ENCODE assay signal across 27 mouse cellular contexts in genomic region chr3:107067245-107067644, GRCm38 (mm10). TPM values are rescaled to one million over a fixed set of nuclear protein-coding genes. Genes with fewer than 3 reads are reported as not detected.
A peak's percentile ranks its signal among the peaks of the same experiment; 100 is the strongest.
DNase-seq lines count a peak whose midpoint lies in the region; ATAC-seq and TF ChIP-seq lines count a peak whose summit lies in the region.
"Had no signal": no experiment of that assay in that cellular context is flagged by ENCODE, and none has a peak within 500 bp of the region (broad histone marks: within the 10 kb centered on the region; RNA-seq: fewer than 3 reads in every experiment).

No protein-coding gene starts in this region.

- no peak overlapping the region for H3K4me3 ChIP-seq in heart, embryonic 10.5 days
- H3K4me3 ChIP-seq in CH12.LX (replicated peaks in 1 of 3; ENCODE audit: low read depth in 2 of 3, low read length in 2 of 3, poor library complexity in 1 of 3): no peak overlapping the region
- no peak overlapping the region for H3K4me3 ChIP-seq in forebrain, postnatal 0 days (ENCODE audit: low read depth, low read length)
- no peak overlapping the region for H3K4me3 ChIP-seq in midbrain, embryonic 16.5 days (ENCODE audit: low read depth, low read length)
- H3K4me3 ChIP-seq in kidney, adult 2 months (ENCODE audit: insufficient read depth, low read depth, low read length): no peak overlapping the region
- H3K4me3 ChIP-seq: embryonic facial prominence, embryonic 15.5 days; layer of hippocampus, adult 2 months; limb, embryonic 15.5 days; megakaryocyte, embryonic 14.5 days; myocyte; stomach, embryonic 15.5 days had no signal

- H3K4me1 ChIP-seq in heart, embryonic 10.5 days: no peaks in the 10 kb centered on the region
- peaks cover 0 to 13% of the 10 kb centered on the region in 2 experiments; a peak in 2 of 4 replicates for H3K4me1 ChIP-seq in CH12.LX (ENCODE audit: control insufficient read depth in 1 of 2, insufficient read depth in 2 of 2)
- peaks cover 19% of the 10 kb centered on the region for H3K4me1 ChIP-seq in forebrain, postnatal 0 days (ENCODE audit: insufficient read depth)
- peaks cover 17% of the 10 kb centered on the region for H3K4me1 ChIP-seq in midbrain, embryonic 16.5 days (ENCODE audit: control insufficient read depth, insufficient read depth, low read length)
- no peaks in the 10 kb centered on the region for H3K4me1 ChIP-seq in kidney, adult 2 months (ENCODE audit: control insufficient read depth, insufficient read depth, low read length)
- H3K4me1 ChIP-seq: embryonic facial prominence, embryonic 15.5 days; limb, embryonic 15.5 days; stomach, embryonic 15.5 days had no signal

- H3K4me2 ChIP-seq in CH12.LX (ENCODE audit: insufficient read depth, low read depth, poor library complexity, severe bottlenecking): no peak overlapping the region
- no peak overlapping the region for H3K4me2 ChIP-seq in forebrain, postnatal 0 days (ENCODE audit: low read depth)
- no peak overlapping the region for H3K4me2 ChIP-seq in midbrain, embryonic 16.5 days (ENCODE audit: low read length)
- H3K4me2 ChIP-seq: embryonic facial prominence, embryonic 15.5 days; limb, embryonic 15.5 days; stomach, embryonic 15.5 days had no signal

- no peak for TF ChIP-seq CTCF in CH12.LX (conservative IDR thresholded peaks at IDR 0.05 in 1 of 2, IDR thresholded peaks at IDR 0.05 in 1 of 2; ENCODE audit: low read depth in 2 of 2, low read length in 2 of 2)
- no peak for TF ChIP-seq CTCF in forebrain, postnatal 0 days (IDR thresholded peaks at IDR 0.05; ENCODE audit: low read depth)
- TF ChIP-seq CTCF in kidney, adult 2 months (conservative IDR thresholded peaks at IDR 0.05; ENCODE audit: insufficient read depth, insufficient read length, low read depth, low read length): no peak

- in situ Hi-C loops in CH12.LX (cut with MboI; ENCODE audit: low pct_ligation_motif_present, low pct_unique_long_range_greater_than_20kb, low sequenced_read_pairs): no loop called here

- no peak for TF ChIP-seq POLR2A in CH12.LX (IDR thresholded peaks at IDR 0.05; ENCODE audit: low read depth, low read length)
- no peak for TF ChIP-seq POLR2A in kidney, adult 2 months (IDR thresholded peaks at IDR 0.05; ENCODE audit: low read depth, low read length)

- TF ChIP-seq RAD21 in CH12.LX (IDR thresholded peaks at IDR 0.05; ENCODE audit: low read depth, low read length): no peak

- 74% methylated on average over 6 of the region's 6 CpGs for WGBS in heart, embryonic 10.5 days
- whole genome bisulfite sequencing in forebrain, postnatal 0 days: 49% methylated on average over 6 of the region's 6 CpGs
- 82% methylated on average over 6 of the region's 6 CpGs for WGBS in midbrain, embryonic 16.5 days
- 66% methylated on average over 6 of the region's 6 CpGs for WGBS in kidney, adult 2 months

- no peaks in the 10 kb centered on the region for H3K36me3 ChIP-seq in heart, embryonic 10.5 days
- no peaks in the 10 kb centered on the region for H3K36me3 ChIP-seq in CH12.LX (replicated peaks in 1 of 2; ENCODE audit: control insufficient read depth in 1 of 2, insufficient read depth in 1 of 2, low read length in 1 of 2)
- no peaks in the 10 kb centered on the region for H3K36me3 ChIP-seq in forebrain, postnatal 0 days (ENCODE audit: insufficient read depth)
- no peaks in the 10 kb centered on the region for H3K36me3 ChIP-seq in midbrain, embryonic 16.5 days (ENCODE audit: control insufficient read depth, insufficient read depth, low read length)
- no peaks in the 10 kb centered on the region for H3K36me3 ChIP-seq in kidney, adult 2 months (ENCODE audit: control insufficient read depth, insufficient read depth, low read length)
- H3K36me3 ChIP-seq: embryonic facial prominence, embryonic 15.5 days; limb, embryonic 15.5 days; stomach, embryonic 15.5 days had no signal

- dilution Hi-C loops in CH12.LX (cut with MboI; ENCODE audit: extremely low pct_ligation_motif_present, extremely low pct_unique_long_range_greater_than_20kb, low sequenced_read_pairs): no loop called here

- DNase-seq in heart, adult 11 months: peak; percentile 14
- DNase-seq in heart, embryonic 10.5 days (ENCODE audit: low spot score): no peak
- no peak for DNase-seq in CH12.LX (ENCODE audit: extremely low read depth)
- no peak for DNase-seq in forebrain, postnatal 0 days
- no peak for DNase-seq in kidney, adult 2 months
- no peak for DNase-seq in left cerebral cortex, adult 9 months (ENCODE audit: low spot score in 2 of 2)
- DNase-seq: adrenal gland, postnatal 10 days; cerebellum, adult 11 months; cerebellum, postnatal 14 days; heart, adult 18-20 months; heart, postnatal 36 days; kidney, adult 18-20 months; kidney, postnatal 10 days; layer of hippocampus, postnatal 36 days; spleen, adult 18-20 months; thymus, adult 2 months had no signal

- no peaks in the 10 kb centered on the region for H3K79me2 ChIP-seq in CH12.LX (replicated peaks; ENCODE audit: control insufficient read depth, extremely low read depth, insufficient read depth, poor library complexity, severe bottlenecking)

- H3K27ac ChIP-seq in heart, embryonic 10.5 days: no peak overlapping the region
- H3K27ac ChIP-seq in CH12.LX (ENCODE audit: insufficient read depth, low read depth): no peak overlapping the region
- peak overlapping the region; percentile 73; the same call in 1 of the 2 replicates for H3K27ac ChIP-seq in forebrain, postnatal 0 days (ENCODE audit: low read depth, low read length)
- H3K27ac ChIP-seq in midbrain, embryonic 16.5 days (ENCODE audit: low read length): peak overlapping the region; percentile 88
- H3K27ac ChIP-seq in kidney, adult 2 months (ENCODE audit: insufficient read depth, low read depth, low read length): no peak overlapping the region
- H3K27ac ChIP-seq: embryonic facial prominence, embryonic 15.5 days; layer of hippocampus, adult 2 months; limb, embryonic 15.5 days; stomach, embryonic 15.5 days had no signal

- no peak for ATAC-seq in forebrain, postnatal 0 days
- ATAC-seq in midbrain, embryonic 16.5 days: no peak
- ATAC-seq: lung, postnatal 0 days; Patski had no signal

- H3K27me3 ChIP-seq in heart, embryonic 10.5 days (ENCODE audit: insufficient read depth, poor library complexity, severe bottlenecking): no peaks in the 10 kb centered on the region
- H3K27me3 ChIP-seq in CH12.LX (replicated peaks): no peaks in the 10 kb centered on the region
- no peaks in the 10 kb centered on the region for H3K27me3 ChIP-seq in forebrain, postnatal 0 days (ENCODE audit: insufficient read depth, low read length)
- H3K27me3 ChIP-seq in midbrain, embryonic 16.5 days (ENCODE audit: control insufficient read depth, insufficient read depth, low read depth, low read length): no peaks in the 10 kb centered on the region
- H3K27me3 ChIP-seq in kidney, adult 2 months (replicated peaks; ENCODE audit: control insufficient read depth, insufficient read depth, low read length): no peaks in the 10 kb centered on the region; the same call in 1 of the 2 replicates
- H3K27me3 ChIP-seq: embryonic facial prominence, embryonic 15.5 days; limb, embryonic 15.5 days; Patski; stomach, embryonic 15.5 days had no signal

- no peak overlapping the region for H3K9ac ChIP-seq in CH12.LX (ENCODE audit: insufficient read depth, low read depth)
- H3K9ac ChIP-seq in forebrain, postnatal 0 days: no peak overlapping the region
- H3K9ac ChIP-seq in midbrain, embryonic 16.5 days (ENCODE audit: low read depth, low read length): no peak overlapping the region
- H3K9ac ChIP-seq: embryonic facial prominence, embryonic 15.5 days; limb, embryonic 15.5 days; stomach, embryonic 15.5 days had no signal

- no peaks in the 10 kb centered on the region for H3K9me3 ChIP-seq in heart, embryonic 10.5 days
- H3K9me3 ChIP-seq in CH12.LX (replicated peaks; ENCODE audit: low read length): no peaks in the 10 kb centered on the region
- no peaks in the 10 kb centered on the region for H3K9me3 ChIP-seq in forebrain, postnatal 0 days (ENCODE audit: low read length)
- H3K9me3 ChIP-seq in midbrain, embryonic 16.5 days (replicated peaks; ENCODE audit: control insufficient read depth, low read length, poor library complexity, severe bottlenecking): no peaks in the 10 kb centered on the region
- H3K9me3 ChIP-seq: embryonic facial prominence, embryonic 15.5 days; limb, embryonic 15.5 days; megakaryocyte, embryonic 14.5 days; stomach, embryonic 15.5 days had no signal

- no peak for TF ChIP-seq EP300 in CH12.LX (IDR thresholded peaks at IDR 0.05; ENCODE audit: low read length)

TF ChIP-seq in CH12.LX, 34 proteins besides CTCF, POLR2A, EP300 and RAD21:
- TF ChIP-seq RCOR1 (conservative IDR thresholded peaks at IDR 0.05; ENCODE audit: low read depth, low read length) (no peak), MXI1 (IDR thresholded peaks at IDR 0.05; ENCODE audit: low read depth, low read length) (no peak), JUN (IDR thresholded peaks at IDR 0.05; ENCODE audit: insufficient read depth, low read depth, low read length) (no peak), UBTF (IDR thresholded peaks at IDR 0.05; ENCODE audit: low read depth, low read length) (no peak), MAX (IDR thresholded peaks at IDR 0.05; ENCODE audit: low read length) (peak; percentile 48; the same call in 1 of the 2 replicates), ZNF384 (IDR thresholded peaks at IDR 0.05; ENCODE audit: low read depth, low read length) (peak; percentile 63)

RNA-seq across cellular contexts. Expression of gene Kcna3, which starts 31.3 kb away (rescaled TPM):
- 0.91 and 2.8 TPM in 2 replicates for polyA plus RNA-seq in heart, embryonic 10.5 days (2016; fragmentation: Nextera tagmentation; extraction: Ambion mirVana)
- 0.84 and 0.85 TPM in 2 replicates for total RNA-seq in CH12.LX (2012; rRNA removed)
- total RNA-seq in CH12.LX (2014; rRNA removed): not detected in 2 replicates
- not detected in 2 replicates for polyA plus RNA-seq in CH12.LX (2012; ENCODE audit: insufficient read length, low read depth)
- 30.4 and 34.7 TPM in 2 replicates for total RNA-seq in forebrain, postnatal 0 days (2014; rRNA removed)
- polyA plus RNA-seq in forebrain, postnatal 0 days (2015; fragmentation: Nextera tagmentation; extraction: Ambion mirVana): 8.1 and 13.9 TPM in 2 replicates
- 16.0 and 17.8 TPM in 2 replicates for polyA plus RNA-seq in midbrain, embryonic 16.5 days (2015; fragmentation: Nextera tagmentation; extraction: Ambion mirVana)
- 0.49 and 1.1 TPM in 2 replicates for polyA plus RNA-seq in kidney, adult 2 months (2012; rRNA removed)
- total RNA-seq: gastrocnemius, adult 8-10 months had no signal
- polyA plus RNA-seq: Patski had no signal

RNA-seq across cellular contexts. Expression of gene Kcna2, which starts 33.7 kb away (rescaled TPM):
- polyA plus RNA-seq in heart, embryonic 10.5 days (2016; fragmentation: Nextera tagmentation; extraction: Ambion mirVana): not detected in 2 replicates
- total RNA-seq in CH12.LX (2012; rRNA removed): not detected in 2 replicates
- not detected in 2 replicates for total RNA-seq in CH12.LX (2014; rRNA removed)
- polyA plus RNA-seq in CH12.LX (2012; ENCODE audit: insufficient read length, low read depth): not detected in 2 replicates
- total RNA-seq in forebrain, postnatal 0 days (2014; rRNA removed): 9.6 and 11.3 TPM in 2 replicates
- polyA plus RNA-seq in forebrain, postnatal 0 days (2015; fragmentation: Nextera tagmentation; extraction: Ambion mirVana): 0.42 and 1.0 TPM in 2 replicates
- 1.6 TPM in 2 replicates for polyA plus RNA-seq in midbrain, embryonic 16.5 days (2015; fragmentation: Nextera tagmentation; extraction: Ambion mirVana)
- polyA plus RNA-seq in kidney, adult 2 months (2012; rRNA removed): 0.23 and 0.34 TPM in 2 replicates
- polyA plus RNA-seq: C2C12, myocyte had no signal

Comparison
In these comparisons a context has a peak if more than half of its experiments do, and no peak if none do; other contexts are left out.
1. H3K27ac ChIP-seq: peak in forebrain, postnatal 0 days (single experiment) and midbrain, embryonic 16.5 days (single experiment); none in heart, embryonic 10.5 days (single experiment), CH12.LX (single experiment) and kidney, adult 2 months (single experiment).